Mouse (Mus musculus): ENCODE data around the gene Cnot11. TPM values are rescaled to one million over a fixed set of nuclear protein-coding genes. Genes with fewer than 3 reads are reported as not detected.

Cnot11 gene
- polyA plus RNA-seq, 1 experiment from 2014 or later, result 26.0 TPM

Other genes starting within 250 kb of the Cnot11 start
- gene Rpl31, start 167.2 kb upstream of the Cnot11 start, polyA plus RNA-seq (2016; fragmentation: Nextera tagmentation; extraction: Ambion mirVana), result 467 and 570 TPM in 2 replicates
- 3.6 and 5.1 TPM in 2 replicates for gene Tbc1d8, start 56.2 kb upstream of the Cnot11 start, polyA plus RNA-seq (2016; fragmentation: Nextera tagmentation; extraction: Ambion mirVana)
- gene Rnf149, start 42.4 kb downstream of the Cnot11 start, polyA plus RNA-seq (2016; fragmentation: Nextera tagmentation; extraction: Ambion mirVana), result 24.2 and 25.7 TPM in 2 replicates
- 0.06 TPM in 1 of 2 replicates, not detected in the other for gene Creg2, start 116.5 kb downstream of the Cnot11 start, polyA plus RNA-seq (2016; fragmentation: Nextera tagmentation; extraction: Ambion mirVana)
- 0.35 and 0.79 TPM in 2 replicates for gene Rfx8, start 186.0 kb downstream of the Cnot11 start, polyA plus RNA-seq (2016; fragmentation: Nextera tagmentation; extraction: Ambion mirVana)

Data from limb, embryonic 10.5 days (tissue).